Mouse (Mus musculus) Patski (cell line): ENCODE data around the gene Car5a. TPM values are rescaled to one million over a fixed set of nuclear protein-coding genes. Genes with fewer than 3 reads are reported as not detected.
A peak's percentile ranks its signal among the peaks of the same experiment; 100 is the strongest.

Experiments
- ATAC-seq: fragments of 100-300 bp; one replicate; pipeline ENCODE4 v1.8.0; 2021
- CTCF ChIA-PET: fragments of 350-600 bp; sonication (Branson Sonifier 250); formaldehyde crosslinking; loops from one replicate; lab custom pipeline; 2022; ENCODE audit warnings: inconsistent platforms; lab: Charles Lee
- POLR2A ChIA-PET: fragments of 350-600 bp; sonication (Branson Sonifier 250); formaldehyde crosslinking; loops from one replicate; lab custom pipeline; 2022; ENCODE audit warnings: antibody characterized with exemption, inconsistent platforms; lab: Charles Lee
- DNase-seq: peaks from one replicate; pipeline ENCODE4 v3.0.0-alpha.2; 2011; ENCODE audit warnings: low read depth, low spot score
- H3K27me3 ChIP-seq: fragments of 371-371 bp; one replicate; pipeline ENCODE4 v1.5.1; 2021
- CTCF ChIP-seq: fragments of 100-300 bp; IDR thresholded peaks from one replicate; pipeline ENCODE4 v1.5.1; 2021
- in situ Hi-C: fragments of 300-500 bp; cut with MboI; formaldehyde crosslinking; loops from 3 replicates; pipeline ENCODE4 v1.11.1; 2018; ENCODE audit warnings: low pct_unique_long_range_greater_than_20kb, mixed read lengths
- polyA plus RNA-seq: library from polyadenylated mRNA; unstranded; gene quantifications from one replicate; pipeline ENCODE4 v1.2.3, GENCODE M21; 2021

Car5a gene
- polyA plus RNA-seq, 1 experiment from 2014 or later: not detected

DNA sequence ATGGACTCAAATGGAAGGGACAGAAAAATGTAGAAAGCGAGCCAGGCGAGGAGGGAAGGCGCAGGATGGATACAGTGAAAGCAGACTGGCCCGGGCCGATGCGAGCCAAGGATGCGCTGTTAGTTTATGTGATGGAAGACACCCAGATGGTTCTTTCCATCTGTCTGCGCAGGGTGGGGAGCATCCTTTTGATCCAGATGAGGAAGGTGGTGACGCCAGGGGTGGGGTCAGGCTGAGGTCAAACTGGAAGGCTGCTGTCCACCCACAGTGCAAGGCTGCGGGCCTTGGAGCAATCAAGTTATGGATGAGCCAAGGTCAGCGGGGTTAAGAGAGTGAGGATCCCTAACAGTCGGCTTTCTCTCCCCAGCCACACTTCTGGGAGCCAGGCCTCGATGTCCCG, 8.3 kb downstream of the Car5a start:
- ChIA-PET POLR2A (no interaction called here), CTCF (no interaction called here)
- ATAC-seq: no peak
- DNase-seq: no peak
- no peaks in the 10 kb centered on the region for H3K27me3 ChIP-seq
- no peak for TF ChIP-seq CTCF
- in situ Hi-C loops: loop anchor here (25.0 kb wide), 1 partner anchor 224 kb away; no protein-coding TSS in a partner anchor

GRCm38 (mm10) chr8:121935341-121936294, 9.1 kb downstream of the Car5a start:
- no peak for TF ChIP-seq CTCF
- DNase-seq: no peak
- in situ Hi-C loops: loop anchor here (25.0 kb wide), 1 partner anchor 223 kb away; no protein-coding TSS in a partner anchor
- ChIA-PET CTCF (interaction anchor here (0.9 to 2.5 kb wide), 7 partner anchors 8 to 85 kb away, joined by 3 to 12 read pairs (median 4); no protein-coding TSS in a partner anchor), POLR2A (interaction anchor here (1.2 kb wide), 1 partner anchor 12 kb away, joined by 4 read pairs; no protein-coding TSS in a partner anchor)
- peak; percentile 37 for ATAC-seq
- H3K27me3 ChIP-seq: no peaks in the 10 kb centered on the region

GRCm38 (mm10) chr8:121934923-121935322, 9.8 kb downstream of the Car5a start:
- no peak for ATAC-seq
- H3K27me3 ChIP-seq: no peaks in the 10 kb centered on the region
- in situ Hi-C loops: loop anchor here (25.0 kb wide), 1 partner anchor 223 kb away; no protein-coding TSS in a partner anchor
- TF ChIP-seq CTCF: no peak
- ChIA-PET CTCF (interaction anchor here (0.6 to 2.5 kb wide), 11 partner anchors 9 to 84 kb away, joined by 3 to 12 read pairs (median 4); no protein-coding TSS in a partner anchor), POLR2A (interaction anchor here (0.6 to 1.2 kb wide), 2 partner anchors 13 to 1506 kb away, joined by 4 to 8 read pairs; no protein-coding TSS in a partner anchor)
- no peak for DNase-seq

DNA sequence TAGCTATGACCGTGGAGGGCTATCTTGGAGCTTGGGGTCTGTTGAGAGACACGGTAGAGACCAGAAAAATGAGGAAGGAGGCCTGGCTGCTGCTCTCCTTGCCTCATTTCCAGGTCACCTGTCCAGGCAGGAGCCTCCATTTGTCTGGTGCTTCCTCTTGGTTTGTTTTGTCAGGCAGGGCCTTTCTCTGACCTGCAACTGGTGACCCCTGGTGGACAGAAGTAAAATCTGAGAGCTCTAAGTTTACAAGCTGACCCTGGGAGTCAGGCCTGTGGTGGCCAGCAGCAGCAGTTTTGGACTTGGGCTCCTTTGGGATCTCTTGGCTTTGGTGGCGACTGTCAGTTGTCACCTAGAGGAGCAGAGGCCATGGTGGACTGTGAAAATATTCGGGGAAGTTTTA, 10.2 kb downstream of the Car5a start:
- ChIA-PET CTCF (interaction anchor here (0.6 to 2.5 kb wide), 11 partner anchors 9 to 84 kb away, joined by 3 to 12 read pairs (median 4); no protein-coding TSS in a partner anchor), POLR2A (interaction anchor here (0.6 to 1.2 kb wide), 2 partner anchors 14 to 1506 kb away, joined by 4 to 8 read pairs; no protein-coding TSS in a partner anchor)
- peak; percentile 55 for ATAC-seq
- peak; percentile 83 for TF ChIP-seq CTCF
- in situ Hi-C loops: loop anchor here (25.0 kb wide), 1 partner anchor 222 kb away; no protein-coding TSS in a partner anchor
- H3K27me3 ChIP-seq: no peaks in the 10 kb centered on the region
- DNase-seq: no peak

DNA sequence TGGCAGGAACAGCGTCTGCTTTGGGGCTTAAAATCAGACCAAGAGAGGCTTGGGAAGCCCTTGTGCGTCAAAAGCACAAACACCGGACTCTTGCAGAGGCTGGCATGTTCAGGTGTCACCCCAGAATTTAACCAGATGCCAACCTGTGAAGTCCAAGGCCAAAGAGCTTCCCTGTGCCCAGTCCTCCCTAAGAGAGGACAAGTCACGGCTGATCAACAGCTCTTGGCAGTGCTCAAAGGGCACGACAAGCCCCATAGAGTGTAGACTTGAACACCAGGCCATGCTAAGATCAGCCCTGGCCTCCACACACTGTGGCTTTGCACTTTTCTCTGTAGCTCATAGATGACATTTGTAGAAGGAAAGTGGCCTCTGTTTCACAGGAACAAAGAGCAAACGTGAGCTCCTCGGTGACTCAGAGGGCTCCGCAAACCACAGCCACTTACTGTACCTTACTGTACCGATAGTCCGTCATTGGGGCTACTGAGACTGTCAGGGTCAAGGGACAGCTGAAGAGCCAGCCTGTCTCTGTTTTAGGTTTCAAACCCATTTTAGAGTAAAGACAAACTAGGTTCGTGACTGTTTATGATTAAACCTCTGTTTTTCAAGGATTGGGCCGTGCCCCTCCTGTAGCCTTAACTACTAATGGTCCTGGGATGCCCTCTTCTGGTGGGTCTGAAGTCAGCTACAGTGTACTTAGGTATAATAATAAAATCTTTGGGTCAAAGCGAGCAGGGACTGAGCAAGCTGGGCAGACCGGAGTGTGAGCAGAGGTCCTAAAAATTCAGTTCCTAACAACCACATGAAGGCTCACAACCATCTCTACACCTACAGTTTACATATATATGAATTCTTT, 11.8 kb downstream of the Car5a start:
- no peaks in the 10 kb centered on the region for H3K27me3 ChIP-seq
- ChIA-PET POLR2A (no interaction called here), CTCF (interaction anchor here (0.7 to 1.9 kb wide), 7 partner anchors 10 to 91 kb away, joined by 3 to 11 read pairs (median 3); no protein-coding TSS in a partner anchor)
- TF ChIP-seq CTCF: peak; percentile 58
- in situ Hi-C loops: loop anchor here (25.0 kb wide), 1 partner anchor 221 kb away; no protein-coding TSS in a partner anchor
- ATAC-seq (no peak), DNase-seq (no peak)

GRCm38 (mm10) chr8:121932026-121932667, 12.6 kb downstream of the Car5a start:
- no peak for DNase-seq
- TF ChIP-seq CTCF: no peak
- CTCF ChIA-PET: interaction anchor here (0.7 to 1.9 kb wide), 7 partner anchors 9 to 91 kb away, joined by 3 to 11 read pairs (median 3); no protein-coding TSS in a partner anchor

DNA sequence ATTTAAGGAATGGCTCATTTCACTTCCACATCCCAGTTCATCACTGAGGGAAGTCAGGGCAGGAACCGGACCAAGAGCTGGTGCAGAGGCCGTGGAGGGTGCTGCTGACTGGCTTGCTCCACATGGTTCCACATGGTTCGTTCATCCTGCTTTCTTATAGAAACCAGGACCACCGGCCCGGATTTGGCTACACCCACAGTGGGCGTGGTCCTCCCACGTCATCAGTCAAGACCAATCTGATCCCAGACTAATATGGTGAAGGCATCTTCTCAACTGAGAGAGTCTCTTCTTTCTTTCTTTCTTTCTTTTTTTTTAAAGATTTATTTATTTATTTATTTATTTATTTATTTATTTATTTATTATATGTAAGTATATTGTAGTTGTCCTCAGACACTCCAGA, 13.1 kb downstream of the Car5a start:
- in situ Hi-C loops: loop anchor here (25.0 kb wide), 1 partner anchor 219 kb away; no protein-coding TSS in a partner anchor
- POLR2A ChIA-PET: no interaction called here
- ATAC-seq: no peak
- DNase-seq: no peak
- CTCF ChIA-PET: no interaction called here
- H3K27me3 ChIP-seq: no peaks in the 10 kb centered on the region
- no peak for TF ChIP-seq CTCF

More at GRCm38 (mm10) chr8:121932026-121932667, 12.6 kb downstream of the Car5a start:
- in situ Hi-C loops: loop anchor here (25.0 kb wide), 1 partner anchor 220 kb away; no protein-coding TSS in a partner anchor
- no peak for ATAC-seq
- POLR2A ChIA-PET: no interaction called here
- no peaks in the 10 kb centered on the region for H3K27me3 ChIP-seq

DNA sequence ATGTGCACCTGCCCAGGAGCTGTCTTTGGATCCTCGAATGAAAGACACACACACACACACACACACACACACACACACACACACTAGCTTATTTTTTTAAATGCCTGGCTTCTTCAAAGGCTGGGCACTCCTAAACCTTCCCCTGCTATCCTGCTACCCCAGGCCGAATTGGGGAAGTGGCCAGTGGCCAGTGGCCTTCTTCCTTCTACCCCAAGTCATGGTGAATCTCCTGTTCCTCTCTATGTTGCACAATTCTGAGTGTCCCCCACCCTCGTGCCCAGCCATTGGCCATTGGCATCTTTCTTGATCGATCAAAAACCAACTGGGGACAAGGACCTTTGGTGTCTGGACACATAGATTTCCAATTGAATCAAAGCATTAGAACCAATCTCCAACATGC, 14.7 kb downstream of the Car5a start:
- ChIA-PET CTCF (interaction anchor here (1.4 kb wide), 1 partner anchor 20 kb away, joined by 3 read pairs; no protein-coding TSS in a partner anchor), POLR2A (interaction anchor here (1.2 kb wide), 1 partner anchor 79 kb away, joined by 4 read pairs; no protein-coding TSS in a partner anchor)
- H3K27me3 ChIP-seq: no peaks in the 10 kb centered on the region
- ATAC-seq (no peak), DNase-seq (no peak)
- in situ Hi-C loops: loop anchor here (25.0 kb wide), 1 partner anchor 218 kb away; no protein-coding TSS in a partner anchor
- TF ChIP-seq CTCF: no peak

- ChIA-PET POLR2A (no interaction called here), CTCF (interaction anchor here (0.9 to 2.6 kb wide), 3 partner anchors 48 to 77 kb away, joined by 3 to 19 read pairs (median 6); no protein-coding TSS in a partner anchor)
- in situ Hi-C loops: loop anchor here (25.0 kb wide), 1 partner anchor 215 kb away; no protein-coding TSS in a partner anchor
- DNase-seq: no peak
- peak; percentile 84 for TF ChIP-seq CTCF
- no peaks in the 10 kb centered on the region for H3K27me3 ChIP-seq
- ATAC-seq: no peak
Measured at GRCm38 (mm10) chr8:121927316-121927715, 17.4 kb downstream of the Car5a start.
